Mouse (Mus musculus) c-Kit-negative CD71-positive TER-119-positive erythroid progenitor cells, embryonic 14.5 days (primary cell): Measurements from ENCODE around the gene Olfr1325.
"Not testable (repeated sequence)": the region's sequence is repeated elsewhere in the genome, so short reads cannot be mapped to it uniquely, and the experiment has no call there.

Source experiments
- DNase-seq: peaks from one replicate; pipeline ENCODE4 v3.0.0-alpha.2; 2013; ENCODE audit warnings: low read depth, low spot score

Gene Olfr1325

GRCm38 (mm10) chrX:74592379-74592778 lies at the start of gene Olfr1325:
Gene Olfr1325 (plus strand): TSS chrX:74592679.
- no peak for DNase-seq

- DNase-seq = no peak
Observed at GRCm38 (mm10) chrX:74574788-74575187, 17.7 kb upstream of the Olfr1325 start, which contains the start of gene Olfr1326-ps1. Gene Olfr1326-ps1 (minus strand): TSS chrX:74574888.

GRCm38 (mm10) chrX:74645466-74646323 lies 53.2 kb downstream of the Olfr1325 start, which contains the start of gene Gm5640:
Gene Gm5640 (minus strand): TSS chrX:74645635.
- DNase-seq = not testable (repeated sequence)

- DNase-seq = not testable (repeated sequence)
Observed at GRCm38 (mm10) chrX:74646393-74646792, 53.9 kb downstream of the Olfr1325 start.
